Mouse (Mus musculus): ENCODE results near the gene Majin. TPM values are rescaled to one million over a fixed set of nuclear protein-coding genes. Genes with fewer than 3 reads are reported as not detected.

The Majin gene
- polyA plus RNA-seq, 1 experiment: not detected

- TF ChIP-seq POLR2A (IDR thresholded peaks at IDR 0.05; ENCODE audit: insufficient read depth, low read length) (no peak), EP300 (IDR thresholded peaks at IDR 0.05; ENCODE audit: insufficient read depth, low read depth, low read length) (no peak)
- Histone ChIP-seq H3K9me3 (replicated peaks; ENCODE audit: control insufficient read depth, insufficient read depth, low read length, poor library complexity, severe bottlenecking) (no peaks in the 10 kb centered on the region), H3K27me3 (ENCODE audit: control insufficient read depth, insufficient read depth, low read length, poor library complexity, severe bottlenecking) (no peaks in the 10 kb centered on the region), H3K9ac (ENCODE audit: low read depth, poor library complexity, severe bottlenecking) (no peak overlapping the region), H3K36me3 (ENCODE audit: control insufficient read depth, insufficient read depth, low read length, poor library complexity, severe bottlenecking) (no peaks in the 10 kb centered on the region), H3K27ac (ENCODE audit: insufficient read depth, low read length) (no peak overlapping the region), H3K4me1 (ENCODE audit: control insufficient read depth, insufficient read depth, low read length) (peaks cover 1% of the 10 kb centered on the region), H3K4me3 (ENCODE audit: low read depth, low read length) (no peak overlapping the region)
Measured at GRCm38 (mm10) chr19:6230411-6230810, 46.2 kb downstream of the Majin start.

- no peaks in the 10 kb centered on the region for H3K9me3 ChIP-seq (replicated peaks; ENCODE audit: control insufficient read depth, insufficient read depth, low read length, poor library complexity, severe bottlenecking)
- H3K27ac ChIP-seq (ENCODE audit: insufficient read depth, low read length): no peak overlapping the region
- no peaks in the 10 kb centered on the region for H3K36me3 ChIP-seq (ENCODE audit: control insufficient read depth, insufficient read depth, low read length, poor library complexity, severe bottlenecking)
- no peaks in the 10 kb centered on the region for H3K27me3 ChIP-seq (ENCODE audit: control insufficient read depth, insufficient read depth, low read length, poor library complexity, severe bottlenecking)
- no peak for TF ChIP-seq CTCF (IDR thresholded peaks at IDR 0.05; ENCODE audit: low read depth, low read length)
- TF ChIP-seq POLR2A (IDR thresholded peaks at IDR 0.05; ENCODE audit: insufficient read depth, low read length): no peak
- no peaks in the 10 kb centered on the region for H3K4me1 ChIP-seq (ENCODE audit: control insufficient read depth, insufficient read depth, low read length)
- H3K4me3 ChIP-seq (ENCODE audit: low read depth, low read length): no peak overlapping the region
- no peak overlapping the region for H3K9ac ChIP-seq (ENCODE audit: low read depth, poor library complexity, severe bottlenecking)
Measured at GRCm38 (mm10) chr19:6231036-6231435, 46.8 kb downstream of the Majin start.

- H3K9ac ChIP-seq (ENCODE audit: low read depth, poor library complexity, severe bottlenecking): no peak overlapping the region
- no peaks in the 10 kb centered on the region for H3K4me1 ChIP-seq (ENCODE audit: control insufficient read depth, insufficient read depth, low read length)
- no peak overlapping the region for H3K27ac ChIP-seq (ENCODE audit: insufficient read depth, low read length)
- H3K4me3 ChIP-seq (ENCODE audit: low read depth, low read length): no peak overlapping the region
- TF ChIP-seq EP300 (IDR thresholded peaks at IDR 0.05; ENCODE audit: insufficient read depth, low read depth, low read length) (no peak), CTCF (IDR thresholded peaks at IDR 0.05; ENCODE audit: low read depth, low read length) (no peak), POLR2A (IDR thresholded peaks at IDR 0.05; ENCODE audit: insufficient read depth, low read length) (no peak)
- H3K9me3 ChIP-seq (replicated peaks; ENCODE audit: control insufficient read depth, insufficient read depth, low read length, poor library complexity, severe bottlenecking): no peaks in the 10 kb centered on the region
- H3K27me3 ChIP-seq (ENCODE audit: control insufficient read depth, insufficient read depth, low read length, poor library complexity, severe bottlenecking): no peaks in the 10 kb centered on the region
- no peaks in the 10 kb centered on the region for H3K36me3 ChIP-seq (ENCODE audit: control insufficient read depth, insufficient read depth, low read length, poor library complexity, severe bottlenecking)
Measured at GRCm38 (mm10) chr19:6233647-6234046, 49.5 kb downstream of the Majin start.

GRCm38 (mm10) chr19:6234337-6235083 lies 50.3 kb downstream of the Majin start:
- Histone ChIP-seq H3K36me3 (ENCODE audit: control insufficient read depth, insufficient read depth, low read length, poor library complexity, severe bottlenecking) (no peaks in the 10 kb centered on the region), H3K9me3 (replicated peaks; ENCODE audit: control insufficient read depth, insufficient read depth, low read length, poor library complexity, severe bottlenecking) (no peaks in the 10 kb centered on the region), H3K27ac (ENCODE audit: insufficient read depth, low read length) (no peak overlapping the region), H3K9ac (ENCODE audit: low read depth, poor library complexity, severe bottlenecking) (peak overlapping the region; percentile 45), H3K27me3 (ENCODE audit: control insufficient read depth, insufficient read depth, low read length, poor library complexity, severe bottlenecking) (no peaks in the 10 kb centered on the region), H3K4me1 (ENCODE audit: control insufficient read depth, insufficient read depth, low read length) (peaks cover 2% of the 10 kb centered on the region), H3K4me3 (ENCODE audit: low read depth, low read length) (peak overlapping the region; percentile 72)
- TF ChIP-seq CTCF (IDR thresholded peaks at IDR 0.05; ENCODE audit: low read depth, low read length) (no peak), POLR2A (IDR thresholded peaks at IDR 0.05; ENCODE audit: insufficient read depth, low read length) (no peak), EP300 (IDR thresholded peaks at IDR 0.05; ENCODE audit: insufficient read depth, low read depth, low read length) (no peak)

GRCm38 (mm10) chr19:6235084-6236052 lies 51.2 kb downstream of the Majin start, which contains the start of gene Ppp2r5b:
Gene Ppp2r5b (minus strand): TSS chr19:6235872.
- Histone ChIP-seq H3K36me3 (ENCODE audit: control insufficient read depth, insufficient read depth, low read length, poor library complexity, severe bottlenecking) (no peaks in the 10 kb centered on the region), H3K27me3 (ENCODE audit: control insufficient read depth, insufficient read depth, low read length, poor library complexity, severe bottlenecking) (no peaks in the 10 kb centered on the region), H3K9ac (ENCODE audit: low read depth, poor library complexity, severe bottlenecking) (peak within 1 kb of the TSS; percentile 45), H3K27ac (ENCODE audit: insufficient read depth, low read length) (peak within 1 kb of the TSS; percentile 68), H3K4me3 (ENCODE audit: low read depth, low read length) (peak within 1 kb of the TSS; percentile 76), H3K9me3 (replicated peaks; ENCODE audit: control insufficient read depth, insufficient read depth, low read length, poor library complexity, severe bottlenecking) (no peaks in the 10 kb centered on the region), H3K4me1 (ENCODE audit: control insufficient read depth, insufficient read depth, low read length) (peaks cover 5% of the 10 kb centered on the region)
- no peak for TF ChIP-seq EP300 (IDR thresholded peaks at IDR 0.05; ENCODE audit: insufficient read depth, low read depth, low read length)
- no peak for TF ChIP-seq POLR2A (IDR thresholded peaks at IDR 0.05; ENCODE audit: insufficient read depth, low read length)
- TF ChIP-seq CTCF (IDR thresholded peaks at IDR 0.05; ENCODE audit: low read depth, low read length): peak; percentile 38
